Mouse (Mus musculus) spleen, adult 2 months (tissue): Measurements from ENCODE around the gene Nrxn1. TPM values are rescaled to one million over a fixed set of nuclear protein-coding genes. Genes with fewer than 3 reads are reported as not detected.

Source experiments
- DNase-seq, 2 experiments: peaks; one replicate each; pipeline versions ENCODE4 v3.0.0 to v3.0.0-alpha.2; 2012 to 2021; ENCODE audit warnings: low spot score in 2 of 2, low read depth in 1 of 2
- H3K27ac ChIP-seq: fragments of 200-500 bp; 2 replicates; pipeline ENCODE4 v1.5.1; 2012; ENCODE audit warnings: low read length, inconsistent platforms; ENCODE audit not compliant: insufficient read depth
- H3K27me3 ChIP-seq: fragments of 200-500 bp; 2 replicates; pipeline ENCODE4 v1.6.1; 2012; ENCODE audit warnings: mild to moderate bottlenecking, moderate library complexity, low read length, inconsistent platforms; ENCODE audit not compliant: control insufficient read depth, insufficient read depth
- H3K36me3 ChIP-seq: fragments of 200-500 bp; 2 replicates; pipeline ENCODE4 v1.6.1; 2012; ENCODE audit warnings: mild to moderate bottlenecking, low read length, inconsistent platforms; ENCODE audit not compliant: control insufficient read depth, insufficient read depth
- H3K4me1 ChIP-seq: fragments of 200-500 bp; 2 replicates; pipeline ENCODE4 v1.6.1; 2011; ENCODE audit warnings: inconsistent platforms; ENCODE audit not compliant: control insufficient read depth, insufficient read depth, insufficient read length
- H3K4me3 ChIP-seq: fragments of 200-500 bp; 2 replicates; pipeline ENCODE4 v1.5.1; 2011; ENCODE audit warnings: mild to moderate bottlenecking, inconsistent platforms; ENCODE audit not compliant: insufficient read depth, insufficient read length; ENCODE audit errors: extremely low read depth
- CTCF ChIP-seq: fragments of 200-500 bp; IDR thresholded peaks from 2 replicates; pipeline ENCODE4 v1.5.1; 2011; ENCODE audit warnings: mild to moderate bottlenecking, inconsistent platforms; ENCODE audit not compliant: insufficient read depth, insufficient read length, insufficient replicate concordance; ENCODE audit errors: extremely low read depth
- POLR2A ChIP-seq: fragments of 200-500 bp; IDR thresholded peaks from 2 replicates; pipeline ENCODE4 v1.6.1; 2011; ENCODE audit warnings: low read depth, low read length, inconsistent platforms
- WGBS: fragments of 180-500 bp; shearing (Covaris S2); methylation state at CpG from one replicate; pipeline ENCODE4 v1.1.7; 2018; 5-methylcytosine and 5-hydroxymethylcytosine counted together
- polyA plus RNA-seq: library from polyadenylated mRNA; depleted of rRNA; stranded (reverse); fragments of >200 nt; gene quantifications from 2 replicates; pipeline ENCODE4 v1.2.3, GENCODE M21; 2012

Nrxn1 gene
- polyA plus RNA-seq, 1 experiment = 0.50 TPM

- no peak for TF ChIP-seq CTCF
- no peak for TF ChIP-seq POLR2A
- Histone ChIP-seq H3K4me3 (no peak overlapping the region), H3K27me3 (no peaks in the 10 kb centered on the region), H3K4me1 (no peaks in the 10 kb centered on the region), H3K36me3 (no peaks in the 10 kb centered on the region), H3K27ac (no peak overlapping the region)
- no peak for DNase-seq
- WGBS = 95% methylated on average over 2 of the region's 2 CpGs
These were observed 280.4 kb downstream of the Nrxn1 start for GRCm38 (mm10) chr17:90812485-90812884.

GRCm38 (mm10) chr17:90809197-90810163 is 283.4 kb downstream of the Nrxn1 start:
- Histone ChIP-seq H3K27me3 (no peaks in the 10 kb centered on the region), H3K4me1 (no peaks in the 10 kb centered on the region), H3K27ac (no peak overlapping the region), H3K4me3 (no peak overlapping the region), H3K36me3 (no peaks in the 10 kb centered on the region)
- 74% methylated on average over 8 of the region's 8 CpGs for WGBS
- no peak for DNase-seq
- TF ChIP-seq POLR2A (no peak), CTCF (no peak)

GRCm38 (mm10) chr17:90808256-90808655 is 284.6 kb downstream of the Nrxn1 start:
- Histone ChIP-seq H3K36me3 (no peaks in the 10 kb centered on the region), H3K4me1 (no peaks in the 10 kb centered on the region), H3K4me3 (no peak overlapping the region), H3K27ac (no peak overlapping the region), H3K27me3 (no peaks in the 10 kb centered on the region)
- TF ChIP-seq CTCF = no peak
- no peak for TF ChIP-seq POLR2A
- WGBS = 80% methylated on average over 2 of the region's 2 CpGs
- no peak for DNase-seq

DNA sequence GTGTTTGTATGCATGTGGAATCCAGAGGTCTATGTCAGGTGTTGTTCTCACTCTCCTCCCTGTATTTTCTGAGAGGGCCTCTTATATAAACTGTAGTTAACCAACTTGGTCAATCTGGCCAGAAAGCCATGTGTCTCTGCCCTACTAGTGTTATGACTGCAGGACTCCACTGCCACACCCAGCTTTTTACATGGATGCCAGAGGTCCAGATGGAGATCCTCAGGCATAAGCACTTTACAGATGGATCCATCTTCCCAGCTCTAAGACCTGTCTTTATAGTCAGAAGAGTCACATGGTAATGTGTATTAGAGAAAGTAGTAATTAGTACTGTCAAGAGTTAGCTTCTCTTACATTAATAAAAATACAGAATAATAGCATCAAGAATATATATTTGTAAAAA is 285.7 kb downstream of the Nrxn1 start:
- no peaks in the 10 kb centered on the region for H3K27me3 ChIP-seq
- no peak overlapping the region for H3K27ac ChIP-seq
- no peak for TF ChIP-seq CTCF
- TF ChIP-seq POLR2A = no peak
- no peaks in the 10 kb centered on the region for H3K4me1 ChIP-seq
- H3K4me3 ChIP-seq = no peak overlapping the region
- DNase-seq = no peak
- H3K36me3 ChIP-seq = no peaks in the 10 kb centered on the region

- WGBS = 85% methylated on average over 2 of the region's 2 CpGs
- Histone ChIP-seq H3K36me3 (no peaks in the 10 kb centered on the region), H3K4me1 (no peaks in the 10 kb centered on the region), H3K4me3 (no peak overlapping the region), H3K27me3 (no peaks in the 10 kb centered on the region), H3K27ac (no peak overlapping the region)
- no peak for TF ChIP-seq POLR2A
- TF ChIP-seq CTCF = no peak
- no peak for DNase-seq
These were observed 294.2 kb downstream of the Nrxn1 start for GRCm38 (mm10) chr17:90798689-90799088.

GRCm38 (mm10) chr17:90797659-90798288 is 295.1 kb downstream of the Nrxn1 start:
- no peak for DNase-seq
- WGBS = 84% methylated on average over 2 of the region's 2 CpGs
- no peak overlapping the region for H3K4me3 ChIP-seq
- H3K4me1 ChIP-seq = no peaks in the 10 kb centered on the region
- H3K27me3 ChIP-seq = no peaks in the 10 kb centered on the region
- no peaks in the 10 kb centered on the region for H3K36me3 ChIP-seq
- TF ChIP-seq CTCF (no peak), POLR2A (no peak)
- no peak overlapping the region for H3K27ac ChIP-seq
